Mouse (Mus musculus): ENCODE measurements around the gene Ubxn1.

The Ubxn1 gene

GRCm38 (mm10) chr19:8903412-8903811 is 32.1 kb downstream of the Ubxn1 start:
- no peak for DNase-seq

- no peak for DNase-seq
These were observed 37.2 kb downstream of the Ubxn1 start for GRCm38 (mm10) chr19:8908531-8908930.

- DNase-seq: no peak
These were observed 40.5 kb downstream of the Ubxn1 start for GRCm38 (mm10) chr19:8911810-8912209.

GRCm38 (mm10) chr19:8914212-8914611 is 42.9 kb downstream of the Ubxn1 start:
- DNase-seq: no peak

GRCm38 (mm10) chr19:8919000-8919399 is 47.7 kb downstream of the Ubxn1 start:
- DNase-seq: no peak

GRCm38 (mm10) chr19:8919684-8920072 is 48.4 kb downstream of the Ubxn1 start:
- DNase-seq: no peak

- peak; percentile 94 for DNase-seq
These were observed 48.9 kb downstream of the Ubxn1 start, which contains the start of gene B3gat3 for GRCm38 (mm10) chr19:8920073-8920736. Gene B3gat3 (plus strand): TSS chr19:8920374.

GRCm38 (mm10) chr19:8920836-8921291 is 49.6 kb downstream of the Ubxn1 start:
- DNase-seq: no peak

GRCm38 (mm10) chr19:8921741-8922140 is 50.4 kb downstream of the Ubxn1 start:
- no peak for DNase-seq

Data from cerebellum, adult 8-10 months (tissue).